Comparison of ENCODE assay signal across 21 mouse cellular contexts in genomic region chr3:86711530-86711929, GRCm38 (mm10).
DNase-seq lines count a peak whose midpoint lies in the region; ATAC-seq lines count a peak whose summit lies in the region.
"Had no signal": no experiment of that assay in that cellular context is flagged by ENCODE, and none has a peak within 500 bp of the region (broad histone marks: within the 10 kb centered on the region; RNA-seq: fewer than 3 reads in every experiment).

No protein-coding gene starts in this region.

- no peaks in the 10 kb centered on the region for H3K36me3 ChIP-seq in hindbrain, embryonic 10.5 days
- H3K36me3 ChIP-seq in hindbrain, embryonic 12.5 days = no peaks in the 10 kb centered on the region
- no peaks in the 10 kb centered on the region for H3K36me3 ChIP-seq in neural tube, embryonic 12.5 days
- no peaks in the 10 kb centered on the region for H3K36me3 ChIP-seq in neural tube, embryonic 13.5 days
- H3K36me3 ChIP-seq in forebrain, embryonic 13.5 days (ENCODE audit: poor library complexity, severe bottlenecking) = no peaks in the 10 kb centered on the region
- H3K36me3 ChIP-seq: heart, embryonic 15.5 days; limb, embryonic 13.5 days; liver, embryonic 12.5 days; stomach, embryonic 15.5 days had no signal

- no peak for ATAC-seq in hindbrain, embryonic 12.5 days (ENCODE audit: low FRiP score)
- ATAC-seq in neural tube, embryonic 12.5 days (ENCODE audit: low FRiP score, low read depth) = 0 out of 2 replicates have a peak, but pooled peaks have one; percentile 29
- no peak for ATAC-seq in neural tube, embryonic 13.5 days (ENCODE audit: low read depth)
- ATAC-seq in forebrain, embryonic 13.5 days = no peak
- ATAC-seq: liver, embryonic 12.5 days; midbrain, embryonic 16.5 days had no signal

- no peak overlapping the region for H3K9ac ChIP-seq in hindbrain, embryonic 12.5 days
- H3K9ac ChIP-seq in neural tube, embryonic 12.5 days = no peak overlapping the region
- no peak overlapping the region for H3K9ac ChIP-seq in neural tube, embryonic 13.5 days
- H3K9ac ChIP-seq in forebrain, embryonic 13.5 days = no peak overlapping the region
- H3K9ac ChIP-seq: heart, embryonic 15.5 days; limb, embryonic 13.5 days; liver, embryonic 12.5 days; stomach, embryonic 15.5 days had no signal

- no peak for DNase-seq in hindbrain, embryonic 10.5 days (ENCODE audit: low spot score)
- DNase-seq in neural tube, embryonic 10.5 days (ENCODE audit: extremely low spot score, low spot score) = no peak
- no peak for DNase-seq in cerebellum, adult 9-10 months
- DNase-seq: adrenal gland, postnatal 10 days; cerebellum, adult 8-10 months; gastrocnemius, adult 2 months; heart, postnatal 36 days; kidney, adult 11 months; kidney, postnatal 4 days; lung, adult 18-20 months; lung, postnatal 10 days; thymus, postnatal 25 days had no signal

- no peaks in the 10 kb centered on the region for H3K27me3 ChIP-seq in hindbrain, embryonic 10.5 days (ENCODE audit: insufficient read depth, poor library complexity, severe bottlenecking)
- H3K27me3 ChIP-seq in hindbrain, embryonic 12.5 days = no peaks in the 10 kb centered on the region
- no peaks in the 10 kb centered on the region for H3K27me3 ChIP-seq in neural tube, embryonic 12.5 days (replicated peaks)
- no peaks in the 10 kb centered on the region for H3K27me3 ChIP-seq in neural tube, embryonic 13.5 days
- peaks cover 58% of the 10 kb centered on the region for H3K27me3 ChIP-seq in forebrain, embryonic 13.5 days
- H3K27me3 ChIP-seq: heart, embryonic 15.5 days; limb, embryonic 13.5 days; liver, embryonic 12.5 days; stomach, embryonic 15.5 days had no signal

- H3K4me1 ChIP-seq in hindbrain, embryonic 10.5 days (replicated peaks) = peaks cover 15% of the 10 kb centered on the region; the same call in 1 of the 2 replicates
- H3K4me1 ChIP-seq in hindbrain, embryonic 12.5 days = peaks cover 5% of the 10 kb centered on the region; the same call in 1 of the 2 replicates
- H3K4me1 ChIP-seq in neural tube, embryonic 12.5 days = no peaks in the 10 kb centered on the region
- H3K4me1 ChIP-seq in neural tube, embryonic 13.5 days (replicated peaks) = peaks cover 21% of the 10 kb centered on the region
- H3K4me1 ChIP-seq in forebrain, embryonic 13.5 days = no peaks in the 10 kb centered on the region
- H3K4me1 ChIP-seq: heart, embryonic 15.5 days; liver, embryonic 12.5 days; stomach, embryonic 15.5 days had no signal

- WGBS in hindbrain, embryonic 10.5 days = 82% methylated on average over 1 of the region's 1 CpGs
- WGBS in hindbrain, embryonic 12.5 days = 74% methylated on average over 1 of the region's 1 CpGs
- WGBS in neural tube, embryonic 12.5 days = 91% methylated on average over 1 of the region's 1 CpGs
- WGBS in neural tube, embryonic 13.5 days = 70% methylated on average over 1 of the region's 1 CpGs
- 58% methylated on average over 1 of the region's 1 CpGs for WGBS in forebrain, embryonic 13.5 days

- H3K9me3 ChIP-seq in hindbrain, embryonic 10.5 days = no peaks in the 10 kb centered on the region
- no peaks in the 10 kb centered on the region for H3K9me3 ChIP-seq in hindbrain, embryonic 12.5 days (replicated peaks)
- no peaks in the 10 kb centered on the region for H3K9me3 ChIP-seq in neural tube, embryonic 12.5 days
- H3K9me3 ChIP-seq in neural tube, embryonic 13.5 days = no peaks in the 10 kb centered on the region
- no peaks in the 10 kb centered on the region for H3K9me3 ChIP-seq in forebrain, embryonic 13.5 days (replicated peaks)
- H3K9me3 ChIP-seq: heart, embryonic 15.5 days; limb, embryonic 13.5 days; liver, embryonic 12.5 days; stomach, embryonic 15.5 days had no signal

- no peak overlapping the region for H3K4me2 ChIP-seq in hindbrain, embryonic 12.5 days (replicated peaks)
- H3K4me2 ChIP-seq in neural tube, embryonic 12.5 days (replicated peaks) = no peak overlapping the region
- no peak overlapping the region for H3K4me2 ChIP-seq in neural tube, embryonic 13.5 days
- H3K4me2 ChIP-seq in forebrain, embryonic 13.5 days = no peak overlapping the region
- H3K4me2 ChIP-seq: heart, embryonic 15.5 days; limb, embryonic 13.5 days; liver, embryonic 12.5 days; stomach, embryonic 15.5 days had no signal

- H3K27ac ChIP-seq in hindbrain, embryonic 10.5 days = 0 out of 2 replicates have a peak overlapping the region, but pooled peaks have one; percentile 16
- H3K27ac ChIP-seq in hindbrain, embryonic 12.5 days = no peak overlapping the region
- no peak overlapping the region for H3K27ac ChIP-seq in neural tube, embryonic 12.5 days
- peak overlapping the region; percentile 75 for H3K27ac ChIP-seq in neural tube, embryonic 13.5 days (replicated peaks)
- no peak overlapping the region for H3K27ac ChIP-seq in forebrain, embryonic 13.5 days
- H3K27ac ChIP-seq: gastrocnemius, adult 2 months; heart, embryonic 15.5 days; limb, embryonic 13.5 days; liver, embryonic 12.5 days; stomach, embryonic 15.5 days had no signal

- no peak overlapping the region for H3K4me3 ChIP-seq in hindbrain, embryonic 10.5 days
- no peak overlapping the region for H3K4me3 ChIP-seq in hindbrain, embryonic 12.5 days
- no peak overlapping the region for H3K4me3 ChIP-seq in neural tube, embryonic 12.5 days
- H3K4me3 ChIP-seq in neural tube, embryonic 13.5 days = no peak overlapping the region
- no peak overlapping the region for H3K4me3 ChIP-seq in forebrain, embryonic 13.5 days
- H3K4me3 ChIP-seq: gastrocnemius, adult 2 months; heart, embryonic 15.5 days; limb, embryonic 13.5 days; liver, embryonic 12.5 days; stomach, embryonic 15.5 days had no signal

Comparison
In these comparisons a context has a peak if more than half of its experiments do, and no peak if none do; other contexts are left out.
1. H3K27ac ChIP-seq: peak in hindbrain, embryonic 10.5 days (single experiment) and neural tube, embryonic 13.5 days (single experiment); none in hindbrain, embryonic 12.5 days (single experiment), neural tube, embryonic 12.5 days (single experiment) and forebrain, embryonic 13.5 days (single experiment).